Mouse (Mus musculus) neural tube, embryonic 11.5 days (tissue): ENCODE data around the gene Tspan10. TPM values are rescaled to one million over a fixed set of nuclear protein-coding genes. Genes with fewer than 3 reads are reported as not detected.

Experiments used
- ATAC-seq: fragments of 200-750 bp; cut with Nextera tagmentation; 2 replicates; pipeline ENCODE4 v1.8.0; 2017; ENCODE audit warnings: moderate number of reproducible peaks, mild to moderate bottlenecking, moderate TSS enrichment, moderate library complexity; ENCODE audit not compliant: insufficient read depth, low FRiP score, low TSS enrichment
- DNase-seq: peaks from one replicate; pipeline ENCODE4 v3.0.0-alpha.2; 2015; ENCODE audit warnings: low spot score
- H3K27ac ChIP-seq: fragments of 300-500 bp; sonication (generic); 2 replicates; pipeline ENCODE4 v1.5.1; 2014; ENCODE audit warnings: low read depth, mild to moderate bottlenecking, low read length
- H3K27me3 ChIP-seq: fragments of 300-500 bp; sonication (generic); 2 replicates; pipeline ENCODE4 v1.6.1; 2014; ENCODE audit warnings: mild to moderate bottlenecking, low read length, mixed read lengths; ENCODE audit not compliant: control insufficient read depth, insufficient read depth
- H3K36me3 ChIP-seq: fragments of 300-500 bp; sonication (generic); 2 replicates; pipeline ENCODE4 v1.6.1; 2014; ENCODE audit warnings: mild to moderate bottlenecking, low read length, moderate library complexity, mixed read lengths; ENCODE audit not compliant: control insufficient read depth, insufficient read depth
- H3K4me1 ChIP-seq: fragments of 300-500 bp; sonication (generic); 2 replicates; pipeline ENCODE4 v1.6.1; 2014; ENCODE audit warnings: low read length, mixed read lengths; ENCODE audit not compliant: control insufficient read depth, insufficient read depth
- H3K4me2 ChIP-seq: fragments of 300-500 bp; sonication (generic); 2 replicates; pipeline ENCODE4 v1.6.1; 2014; ENCODE audit warnings: low read depth, mild to moderate bottlenecking, moderate library complexity
- H3K4me3 ChIP-seq: fragments of 300-500 bp; sonication (generic); 2 replicates; pipeline ENCODE4 v1.5.1; 2014; ENCODE audit warnings: low read depth, low read length
- H3K9ac ChIP-seq: fragments of 300-500 bp; sonication (generic); 2 replicates; pipeline ENCODE4 v1.6.1; 2014; ENCODE audit warnings: mild to moderate bottlenecking, low read length
- H3K9me3 ChIP-seq: fragments of 300-500 bp; sonication (generic); 2 replicates; pipeline ENCODE4 v1.6.1; 2016; ENCODE audit warnings: low read length; ENCODE audit not compliant: control insufficient read depth
- WGBS: fragments of 180-500 bp; shearing (Covaris S2); extraction: QIAGEN DNeasy Blood & Tissue Kit; methylation state at CpG from one replicate; pipeline ENCODE4 v1.1.7; 2014; 5-methylcytosine and 5-hydroxymethylcytosine counted together
- polyA plus RNA-seq: library from polyadenylated mRNA; unstranded; fragments of >200 nt; fragmentation: Nextera tagmentation; extraction: Ambion mirVana; gene quantifications from 2 replicates; pipeline ENCODE4 v1.2.1, GENCODE M21; 2014

Tspan10 gene
- polyA plus RNA-seq, 1 experiment from 2014 or later = not detected

GRCm38 (mm10) chr11:120484265-120484981 is 42.0 kb downstream of the Tspan10 start, which contains the start of gene Mrpl12:
Gene Mrpl12, plus strand, starts transcription at chr11:120484613.
- peak; percentile 95 for ATAC-seq
- H3K9me3 ChIP-seq = no peaks in the 10 kb centered on the region
- H3K27me3 ChIP-seq = no peaks in the 10 kb centered on the region
- peaks cover 28% of the 10 kb centered on the region for H3K36me3 ChIP-seq
- peak within 1 kb of the TSS; percentile 75 for H3K4me2 ChIP-seq
- peak within 1 kb of the TSS; percentile 81 for H3K27ac ChIP-seq
- peaks cover 11% of the 10 kb centered on the region for H3K4me1 ChIP-seq
- peak within 1 kb of the TSS; percentile 98 for H3K4me3 ChIP-seq
- under 1% methylated on average over 60 of the region's 60 CpGs for WGBS
- DNase-seq = peak; percentile 96
- peak within 1 kb of the TSS; percentile 73 for H3K9ac ChIP-seq

GRCm38 (mm10) chr11:120485251-120485650 is 42.8 kb downstream of the Tspan10 start:
- Histone ChIP-seq H3K9ac (peak overlapping the region; percentile 73), H3K27ac (no peak overlapping the region), H3K9me3 (no peaks in the 10 kb centered on the region), H3K27me3 (no peaks in the 10 kb centered on the region), H3K4me3 (peak overlapping the region; percentile 98), H3K4me2 (peak overlapping the region; percentile 75), H3K36me3 (peaks cover 22% of the 10 kb centered on the region), H3K4me1 (peaks cover 12% of the 10 kb centered on the region)
- 8% methylated on average over 10 of the region's 10 CpGs for WGBS
- ATAC-seq (no peak), DNase-seq (no peak)

- peaks cover 24% of the 10 kb centered on the region for H3K4me1 ChIP-seq
- H3K27me3 ChIP-seq = no peaks in the 10 kb centered on the region
- peaks cover 7% of the 10 kb centered on the region for H3K36me3 ChIP-seq
- WGBS = 79% methylated on average over 4 of the region's 4 CpGs
- H3K9me3 ChIP-seq = no peaks in the 10 kb centered on the region
- H3K9ac ChIP-seq = no peak overlapping the region
- ATAC-seq (no peak), DNase-seq (no peak)
- H3K4me2 ChIP-seq = no peak overlapping the region
- H3K4me3 ChIP-seq = no peak overlapping the region
- no peak overlapping the region for H3K27ac ChIP-seq
Measured at GRCm38 (mm10) chr11:120488516-120488915, 46.1 kb downstream of the Tspan10 start.

GRCm38 (mm10) chr11:120489054-120489761 is 46.8 kb downstream of the Tspan10 start:
- H3K9me3 ChIP-seq = no peaks in the 10 kb centered on the region
- no peak overlapping the region for H3K4me2 ChIP-seq
- no peak overlapping the region for H3K27ac ChIP-seq
- 62% methylated on average over 4 of the region's 4 CpGs for WGBS
- peaks cover 21% of the 10 kb centered on the region for H3K4me1 ChIP-seq
- ATAC-seq (peak; percentile 7; the same call in 1 of the 2 replicates), DNase-seq (peak; percentile 54)
- H3K27me3 ChIP-seq = no peaks in the 10 kb centered on the region
- 0 out of 2 replicates have a peak overlapping the region, but pooled peaks have one; percentile 9 for H3K4me3 ChIP-seq
- peaks cover 7% of the 10 kb centered on the region for H3K36me3 ChIP-seq
- no peak overlapping the region for H3K9ac ChIP-seq

GRCm38 (mm10) chr11:120490291-120491046 is 48.0 kb downstream of the Tspan10 start:
- H3K27ac ChIP-seq = no peak overlapping the region
- H3K4me3 ChIP-seq = no peak overlapping the region
- H3K4me2 ChIP-seq = peak overlapping the region; percentile 97; the same call in 1 of the 2 replicates
- peaks cover 19% of the 10 kb centered on the region for H3K4me1 ChIP-seq
- WGBS = 43% methylated on average over 4 of the region's 4 CpGs
- no peaks in the 10 kb centered on the region for H3K27me3 ChIP-seq
- DNase-seq = no peak
- no peaks in the 10 kb centered on the region for H3K9me3 ChIP-seq
- no peak overlapping the region for H3K9ac ChIP-seq
- ATAC-seq = no peak
- peaks cover 15% of the 10 kb centered on the region for H3K36me3 ChIP-seq

GRCm38 (mm10) chr11:120491317-120492023 is 49.0 kb downstream of the Tspan10 start, which contains the start of gene Slc25a10:
Gene Slc25a10, plus strand, starts transcription at chr11:120491840.
- DNase-seq (peak; percentile 92), ATAC-seq (peak; percentile 78)
- Histone ChIP-seq H3K36me3 (peaks cover 17% of the 10 kb centered on the region), H3K27ac (peak within 1 kb of the TSS; percentile 67), H3K27me3 (no peaks in the 10 kb centered on the region), H3K4me3 (peak within 1 kb of the TSS; percentile 88), H3K9me3 (no peaks in the 10 kb centered on the region), H3K9ac (peak within 1 kb of the TSS; percentile 81), H3K4me1 (peaks cover 15% of the 10 kb centered on the region), H3K4me2 (peak within 1 kb of the TSS; percentile 97)
- WGBS = under 1% methylated on average over 35 of the region's 35 CpGs

- 0% methylated on average over 43 of the region's 48 CpGs for WGBS
- peak overlapping the region; percentile 88 for H3K4me3 ChIP-seq
- H3K4me1 ChIP-seq = peaks cover 15% of the 10 kb centered on the region
- peak overlapping the region; percentile 81 for H3K9ac ChIP-seq
- H3K4me2 ChIP-seq = peak overlapping the region; percentile 97
- no peaks in the 10 kb centered on the region for H3K9me3 ChIP-seq
- DNase-seq (peak; percentile 49), ATAC-seq (peak; percentile 45)
- H3K36me3 ChIP-seq = peaks cover 15% of the 10 kb centered on the region
- H3K27ac ChIP-seq = peak overlapping the region; percentile 67
- no peaks in the 10 kb centered on the region for H3K27me3 ChIP-seq
Measured at GRCm38 (mm10) chr11:120492024-120492877, 49.8 kb downstream of the Tspan10 start.
